Mouse (Mus musculus) CH12.LX (cell line): ENCODE data around the gene Chat.

Experiments used
- CTCF ChIP-seq, 2 experiments: IDR thresholded peaks in 1 of 2; conservative IDR thresholded peaks in 1 of 2; 2 replicates each; pipeline ENCODE4 v1.5.1; 2011 to 2012; ENCODE audit warnings: low read depth in 2 of 2, low read length in 2 of 2, improper control_type of control experiment in 1 of 2, inconsistent platforms in 1 of 2, mild to moderate bottlenecking in 1 of 2, moderate library complexity in 1 of 2
- ETS1 ChIP-seq: conservative IDR thresholded peaks from 2 replicates; pipeline ENCODE4 v1.6.1; 2012; ENCODE audit warnings: low read depth, mild to moderate bottlenecking, inconsistent platforms, low read length, improper control_type of control experiment, moderate library complexity
- GABPA ChIP-seq: IDR thresholded peaks from 2 replicates; pipeline ENCODE4 v1.6.1; 2012; ENCODE audit warnings: low read depth, low read length, improper control_type of control experiment, inconsistent platforms; ENCODE audit not compliant: insufficient replicate concordance
- KAT2A ChIP-seq: IDR thresholded peaks from 2 replicates; pipeline ENCODE4 v1.6.1; 2012; ENCODE audit warnings: low read length, improper control_type of control experiment, inconsistent platforms; ENCODE audit not compliant: insufficient replicate concordance
- MAZ ChIP-seq: IDR thresholded peaks from 2 replicates; pipeline ENCODE4 v1.6.1; 2012; ENCODE audit warnings: low read depth, mild to moderate bottlenecking, inconsistent platforms, low read length, improper control_type of control experiment, moderate library complexity
- NRF1 ChIP-seq: IDR thresholded peaks from 2 replicates; pipeline ENCODE4 v1.6.1; 2014; ENCODE audit warnings: low read depth, mild to moderate bottlenecking, inconsistent platforms, low read length, improper control_type of control experiment, moderate library complexity
- PAX5 ChIP-seq: IDR thresholded peaks from 2 replicates; pipeline ENCODE4 v1.6.1; 2012; ENCODE audit warnings: low read length, inconsistent platforms, mixed read lengths
- POLR2A ChIP-seq: IDR thresholded peaks from 2 replicates; pipeline ENCODE4 v1.6.1; 2011; ENCODE audit warnings: low read depth, mild to moderate bottlenecking, improper control_type of control experiment, low read length
- TBP ChIP-seq: conservative IDR thresholded peaks from 2 replicates; pipeline ENCODE4 v1.6.1; 2011; ENCODE audit warnings: low read depth, low read length, improper control_type of control experiment
- TCF12 ChIP-seq: IDR thresholded peaks from 2 replicates; pipeline ENCODE4 v1.6.1; 2014; ENCODE audit warnings: low read depth, mild to moderate bottlenecking, inconsistent platforms, low read length, improper control_type of control experiment
- USF1 ChIP-seq: IDR thresholded peaks from 2 replicates; pipeline ENCODE4 v1.6.1; 2014; ENCODE audit warnings: low read depth, mild to moderate bottlenecking, inconsistent platforms, low read length, improper control_type of control experiment
- ZC3H11A ChIP-seq: IDR thresholded peaks from 2 replicates; pipeline ENCODE4 v1.6.1; 2012; ENCODE audit warnings: low read depth, mild to moderate bottlenecking, inconsistent platforms, low read length, improper control_type of control experiment
- ZNF384 ChIP-seq: IDR thresholded peaks from 2 replicates; pipeline ENCODE4 v1.6.1; 2012; ENCODE audit warnings: low read depth, low read length, improper control_type of control experiment, inconsistent platforms

DNA sequence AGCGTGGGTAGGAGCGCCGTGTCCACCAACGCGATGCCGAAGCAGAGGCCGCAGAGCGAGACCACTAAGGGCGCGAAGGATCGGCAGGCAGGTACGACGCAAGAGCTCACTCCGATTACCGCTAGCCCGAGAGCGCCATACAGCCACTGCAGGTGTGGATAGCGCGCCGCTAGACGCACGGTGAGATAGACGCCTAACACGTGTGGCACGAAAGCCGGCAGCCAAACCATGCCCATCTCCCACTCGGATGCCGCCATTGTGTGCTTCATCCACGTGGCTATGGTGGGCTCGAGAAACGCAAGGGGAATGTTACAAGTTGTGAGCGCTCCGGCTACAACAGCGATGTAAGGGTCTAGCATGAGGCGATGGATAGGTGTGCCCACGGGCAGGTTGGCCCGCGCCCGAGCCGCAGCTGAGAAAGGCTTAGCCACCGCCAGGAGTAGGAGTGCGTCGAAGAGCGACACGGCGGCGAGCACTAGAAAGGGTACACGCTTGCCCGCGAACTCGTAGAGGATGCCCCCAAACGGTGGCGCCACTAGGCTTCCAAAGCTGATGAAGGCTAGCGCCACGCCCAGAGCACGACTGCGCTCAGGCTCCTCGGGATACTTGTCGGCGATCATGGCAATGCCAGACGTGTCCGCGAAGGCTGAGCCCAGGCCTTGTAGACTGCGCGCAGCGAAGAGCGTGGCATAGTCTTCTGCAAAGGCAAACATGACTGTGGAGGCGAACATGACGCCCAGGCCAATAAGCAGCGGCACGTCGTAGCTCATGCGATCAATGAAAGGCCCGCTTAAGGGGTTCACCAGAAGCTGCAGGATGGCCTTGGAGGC lies 2.4 kb downstream of the Chat start:
- TF ChIP-seq NRF1 (no peak), CTCF (conservative IDR thresholded peaks at IDR 0.05 in 1 of 2, IDR thresholded peaks at IDR 0.05 in 1 of 2; ENCODE audit: low read depth in 2 of 2, low read length in 2 of 2) (no peak), USF1 (no peak), GABPA (no peak), PAX5 (no peak), POLR2A (no peak), TBP (no peak), TCF12 (no peak), ETS1 (no peak), ZC3H11A (no peak), KAT2A (no peak), MAZ (no peak), ZNF384 (no peak)
